Mouse (Mus musculus): ENCODE data around the gene Crp.
A peak's percentile ranks its signal among the peaks of the same experiment; 100 is the strongest.

Crp gene

DNA sequence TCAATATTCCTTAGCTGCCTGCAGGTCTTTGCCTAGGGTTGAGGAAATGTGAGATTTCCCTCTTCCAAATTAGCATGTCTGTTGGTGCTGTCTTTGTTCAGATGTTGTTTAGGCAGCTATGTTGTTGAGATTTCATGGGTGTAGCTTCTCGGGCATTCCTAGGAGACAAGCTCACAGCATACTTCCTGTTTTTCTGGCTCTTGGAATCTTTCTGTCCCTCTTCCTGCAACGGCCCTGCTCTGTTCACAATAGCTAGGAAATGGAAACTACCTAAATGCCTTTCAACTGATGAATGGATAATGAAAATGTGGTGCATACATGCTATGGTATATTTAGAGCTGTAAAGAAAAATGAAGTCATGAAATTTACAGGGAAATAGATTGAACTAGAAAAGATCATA is 13.5 kb downstream of the Crp start:
- no peak for DNase-seq (ENCODE audit: low spot score in 2 of 2)

DNA sequence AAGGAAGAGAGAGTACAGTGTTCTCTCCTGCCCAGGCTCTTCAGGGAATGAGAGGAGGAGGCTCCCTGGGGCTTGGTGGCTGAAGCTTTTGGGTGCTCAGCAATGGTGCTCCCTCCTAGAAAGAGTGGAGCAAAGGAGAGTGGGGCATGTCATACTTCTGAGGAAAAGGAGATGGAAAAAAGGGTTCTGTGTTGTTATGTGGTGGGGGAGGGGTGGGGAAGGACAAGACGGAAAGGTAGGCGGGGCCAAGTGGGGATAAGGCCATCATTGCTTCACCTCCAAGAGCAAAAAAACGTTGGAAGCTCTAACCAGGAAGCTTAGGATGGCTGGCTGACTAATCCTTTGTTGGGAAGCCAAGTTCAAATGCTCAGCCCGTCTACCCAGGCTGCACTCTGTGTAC is 14.1 kb downstream of the Crp start:
- no peak for DNase-seq (ENCODE audit: low spot score in 2 of 2)

DNA sequence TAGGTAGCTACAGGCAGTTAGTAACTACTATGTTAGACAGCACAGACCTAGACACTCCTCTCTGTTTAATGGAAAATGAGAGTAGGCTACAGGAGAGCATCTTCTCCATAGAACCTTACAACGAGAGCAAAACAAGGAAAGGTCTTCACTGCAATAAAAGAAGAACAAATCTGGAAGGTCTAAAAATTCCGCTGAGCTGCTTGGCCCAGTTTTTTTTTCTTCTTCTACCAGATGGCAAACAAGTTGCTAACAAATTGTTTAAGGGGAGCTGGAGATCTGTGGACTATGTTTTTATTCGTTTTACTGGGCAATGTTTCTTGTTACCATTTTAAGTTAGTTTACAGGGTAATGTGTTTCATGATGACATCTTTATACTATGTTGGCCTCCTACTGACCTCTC is 53.4 kb downstream of the Crp start:
- DNase-seq (ENCODE audit: low spot score in 2 of 2), result no peak

DNA sequence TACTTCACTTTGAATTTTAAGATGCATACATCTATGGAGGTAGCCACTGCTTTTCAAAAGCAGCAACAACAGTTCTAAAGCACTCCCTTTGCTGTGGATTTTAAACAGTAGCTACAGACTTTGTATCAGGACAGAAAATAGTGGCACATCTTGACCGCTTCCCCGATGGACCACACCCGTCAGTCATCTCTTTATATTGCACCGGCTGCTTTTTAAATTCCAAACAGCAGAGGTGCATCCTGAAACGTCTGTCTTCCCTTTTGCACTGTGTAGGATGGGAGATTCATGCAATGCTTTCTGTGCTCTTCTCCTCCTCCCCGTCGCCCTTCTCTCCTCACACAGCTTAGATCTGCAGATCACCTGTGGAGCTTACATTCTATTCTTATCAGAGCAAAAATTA is 57.3 kb downstream of the Crp start:
- no peak for DNase-seq (ENCODE audit: low spot score in 2 of 2)

DNA sequence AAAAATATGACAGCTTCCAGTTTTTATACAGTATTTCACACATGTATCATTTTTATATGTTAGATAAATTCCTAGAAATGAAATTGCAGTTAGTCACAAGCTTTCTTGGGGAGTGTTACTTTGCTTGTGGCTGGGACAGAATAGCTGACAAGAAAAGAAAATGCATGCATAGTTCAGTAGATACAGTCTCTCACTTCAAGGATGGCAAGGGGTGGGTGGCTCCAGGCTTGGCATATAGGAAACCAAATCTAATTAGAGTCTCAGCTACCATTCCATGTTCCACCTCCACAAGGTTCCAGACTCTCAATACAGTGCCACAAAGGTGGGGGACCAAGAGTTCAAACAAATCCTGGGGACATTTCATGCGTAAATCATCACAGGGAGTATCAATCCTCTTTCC is 61.7 kb downstream of the Crp start:
- DNase-seq (ENCODE audit: low spot score in 2 of 2), result peak in 1 of 2 experiments; percentile 32

DNA sequence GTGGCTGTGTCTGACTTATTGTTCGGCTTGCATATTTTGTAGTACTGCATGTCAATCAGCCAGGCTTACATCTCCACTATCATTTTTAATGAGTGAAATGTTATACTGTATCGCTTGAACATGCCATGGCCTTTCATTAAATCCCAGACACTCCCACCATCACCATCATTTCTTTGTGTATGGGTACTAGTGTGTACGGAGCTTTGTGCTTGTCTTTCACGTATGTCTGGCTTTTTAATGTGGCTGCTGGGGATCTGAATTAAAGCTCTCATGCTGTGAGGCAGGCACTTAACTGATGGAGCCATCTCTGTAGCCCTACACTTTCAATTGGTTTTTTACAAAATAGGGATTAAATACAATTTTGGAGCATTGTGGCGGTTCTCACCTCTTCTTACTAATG is 81.3 kb downstream of the Crp start:
- no peak for DNase-seq (ENCODE audit: low spot score in 2 of 2)

DNA sequence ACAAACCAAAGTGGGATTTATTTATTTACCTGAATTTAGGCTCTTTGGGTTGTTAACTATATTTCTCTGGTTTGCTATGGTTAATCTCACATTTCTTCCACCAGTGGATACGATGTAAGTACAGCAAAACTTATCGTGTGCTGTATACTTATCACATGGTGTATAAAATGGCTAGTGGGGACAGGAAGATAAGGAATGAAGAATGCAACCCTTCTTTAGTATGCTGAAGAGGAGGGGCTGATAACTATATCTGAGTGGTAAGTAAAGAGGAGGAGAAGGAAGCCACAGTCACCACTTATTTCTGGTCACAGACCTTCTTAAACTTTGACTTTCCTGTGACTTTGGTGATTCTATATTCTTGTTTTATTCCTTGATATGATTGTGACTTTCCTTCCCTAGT is 87.5 kb downstream of the Crp start:
- no peak for DNase-seq (ENCODE audit: low spot score in 2 of 2)

DNA sequence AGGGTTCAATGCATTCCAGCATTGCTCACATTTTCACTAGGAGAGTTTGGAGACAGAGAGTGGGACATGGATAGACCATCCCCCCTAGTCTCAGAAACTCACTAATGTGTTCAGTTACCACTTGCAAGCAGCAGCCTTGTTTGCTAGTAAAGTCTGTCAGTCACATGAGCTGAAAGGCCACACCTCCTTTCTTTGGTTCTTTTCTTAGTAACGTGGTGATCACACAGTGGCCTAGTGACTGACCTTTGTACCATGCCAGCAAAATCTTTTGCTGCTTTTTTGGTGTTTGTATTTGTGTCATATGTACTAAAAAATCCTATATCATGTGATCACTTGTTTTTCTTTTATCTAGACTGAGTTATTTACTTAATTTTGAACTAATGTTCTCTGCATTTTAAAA is 88.0 kb downstream of the Crp start:
- DNase-seq (ENCODE audit: low spot score in 2 of 2), result no peak

DNA sequence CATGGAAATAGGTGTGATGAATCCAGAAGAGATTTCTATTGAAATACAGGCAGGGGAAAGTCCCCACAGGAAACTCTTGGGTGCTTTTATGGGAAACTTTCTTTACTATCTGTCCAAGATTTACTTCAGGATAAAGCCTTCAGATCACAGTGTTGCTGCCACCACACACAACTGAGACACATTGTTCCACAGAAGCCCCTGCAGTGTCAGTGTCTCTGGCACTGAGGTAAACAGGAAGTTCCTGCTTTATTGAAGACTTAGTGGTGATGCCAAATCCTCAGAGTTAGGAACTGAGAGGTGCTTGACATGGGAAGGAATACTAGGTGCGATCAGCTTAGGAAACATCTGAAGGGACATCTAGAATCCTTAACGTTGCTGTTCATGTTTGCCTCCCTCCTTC is 131.1 kb downstream of the Crp start:
- no peak for DNase-seq (ENCODE audit: low spot score in 2 of 2)

DNA sequence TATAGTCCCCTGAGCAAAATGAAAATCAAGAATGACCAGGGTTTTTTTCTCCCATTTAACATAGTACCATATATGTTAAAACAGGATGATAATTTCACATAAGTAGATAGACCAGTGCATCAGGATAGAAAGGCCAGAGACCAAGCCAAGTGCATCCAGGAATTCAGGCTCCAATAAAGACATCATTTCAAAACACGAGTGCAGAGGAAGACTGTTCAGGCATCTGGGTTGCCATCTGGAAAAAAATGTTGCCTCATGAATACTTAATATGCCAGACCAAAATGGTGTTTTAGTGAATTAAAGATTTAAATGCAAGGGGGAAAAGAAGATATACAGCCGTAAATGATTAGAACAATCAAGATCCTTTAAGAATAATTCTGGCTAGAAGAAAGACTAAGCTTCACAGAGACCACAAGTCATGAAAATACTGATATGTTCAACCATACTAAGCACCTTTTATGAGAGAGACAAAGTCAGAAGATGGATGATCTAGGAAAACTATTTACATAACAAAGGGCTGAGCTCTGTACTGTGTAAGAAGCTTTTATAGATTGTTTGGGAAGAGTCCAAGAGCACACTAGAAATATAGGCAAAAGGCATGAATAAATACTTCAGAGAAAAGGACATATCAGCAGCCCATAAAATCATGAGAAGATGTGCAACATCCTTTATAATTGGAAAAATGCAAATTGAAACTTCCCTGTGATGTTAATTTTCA is 149.3 kb downstream of the Crp start:
- DNase-seq (ENCODE audit: low spot score in 2 of 2), result no peak

DNA sequence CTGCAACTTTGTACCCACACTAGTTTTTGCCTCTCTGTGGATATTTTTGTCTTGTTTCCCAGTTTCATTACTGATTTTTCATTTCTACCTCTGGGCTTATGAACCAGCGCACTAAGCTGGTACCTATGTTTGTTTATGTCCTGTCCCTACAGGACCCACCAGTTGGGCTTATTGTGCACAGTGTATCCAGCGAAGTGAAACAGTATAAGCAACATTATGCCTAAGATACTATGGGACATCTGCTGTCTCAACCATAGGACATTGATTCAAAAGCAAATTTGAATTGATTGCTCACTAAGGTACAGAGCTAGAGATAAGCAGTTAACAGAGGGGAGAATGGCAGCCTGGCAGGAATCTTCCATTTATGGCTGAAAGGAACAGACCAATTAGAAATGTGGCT is 150.3 kb downstream of the Crp start:
- no peak for DNase-seq (ENCODE audit: low spot score in 2 of 2)

DNA sequence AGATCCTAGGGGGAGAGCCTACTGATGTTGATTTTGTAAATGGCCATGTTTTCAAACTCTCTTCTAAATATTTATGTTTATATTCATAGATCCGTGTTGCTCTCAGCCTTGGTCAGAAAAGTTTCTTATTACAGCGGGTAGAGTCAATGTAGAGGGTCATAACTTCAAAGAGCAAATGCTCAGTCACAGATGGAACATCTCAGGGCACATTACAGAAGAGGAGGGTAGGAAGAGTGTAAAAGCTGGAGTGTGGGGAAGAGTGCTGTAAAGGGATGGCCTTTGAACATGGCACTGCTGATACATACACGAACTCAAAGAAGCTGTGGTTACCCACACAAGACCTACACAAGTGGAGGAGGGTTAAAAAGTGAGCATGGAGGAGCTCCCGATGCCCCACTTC is 177.4 kb downstream of the Crp start:
- DNase-seq (ENCODE audit: low spot score in 2 of 2), result no peak

DNA sequence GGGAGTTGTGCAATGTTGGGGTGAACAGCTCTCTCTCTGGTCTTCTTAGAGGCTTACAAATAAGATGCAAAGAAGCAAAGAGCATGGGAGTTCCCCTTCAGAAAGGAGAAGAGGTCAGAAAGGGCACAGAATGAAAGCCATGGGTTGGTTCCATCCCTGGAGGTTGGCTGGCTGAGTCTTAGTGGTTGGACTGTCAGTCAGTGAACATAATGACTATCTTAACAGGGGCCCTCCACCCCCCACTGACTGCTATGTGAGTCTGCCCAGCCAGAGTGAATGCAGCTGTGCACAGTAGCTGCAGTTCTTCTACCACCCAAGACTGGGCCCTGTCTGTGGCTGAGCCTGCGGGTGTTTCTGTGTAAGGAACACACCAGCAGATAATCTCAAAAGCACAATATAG is 178.8 kb downstream of the Crp start:
- DNase-seq (ENCODE audit: low spot score in 2 of 2), result no peak

Data from right cerebral cortex, postnatal 36 days (tissue).